Mouse (Mus musculus): ENCODE results near the gene Med21.

DNA sequence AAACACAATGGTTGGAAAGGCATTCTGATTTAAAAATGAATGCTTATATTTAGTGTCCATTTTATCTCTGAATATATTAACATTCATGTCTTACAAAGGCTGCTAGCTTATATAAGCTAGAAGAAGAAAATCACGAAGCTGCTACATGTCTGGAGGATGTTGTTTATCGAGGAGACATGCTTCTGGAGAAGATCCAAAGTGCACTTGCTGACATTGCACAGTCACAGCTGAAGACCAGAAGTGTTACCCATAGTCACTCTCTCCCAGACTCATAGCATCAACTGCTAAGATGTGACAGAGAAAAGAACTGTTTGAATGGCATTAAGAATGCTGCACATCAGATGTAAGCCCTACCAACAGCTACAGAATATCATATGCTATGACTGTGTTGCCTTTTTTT, 7.7 kb downstream of the Med21 start:
- TF ChIP-seq CTCF (conservative IDR thresholded peaks at IDR 0.05; ENCODE audit: insufficient read depth, insufficient read length, low read depth, low read length) = no peak
- no peak for TF ChIP-seq POLR2A (IDR thresholded peaks at IDR 0.05; ENCODE audit: low read depth, low read length)

All from kidney, adult 2 months (tissue).